Mouse (Mus musculus) spleen, adult 2 months (tissue): ENCODE results near the gene Lcn9.

ENCODE experiments used
- CTCF ChIP-seq: fragments of 200-500 bp; IDR thresholded peaks from 2 replicates; pipeline ENCODE4 v1.5.1; 2011; ENCODE audit warnings: mild to moderate bottlenecking, inconsistent platforms; ENCODE audit not compliant: insufficient read depth, insufficient read length, insufficient replicate concordance; ENCODE audit errors: extremely low read depth
- POLR2A ChIP-seq: fragments of 200-500 bp; IDR thresholded peaks from 2 replicates; pipeline ENCODE4 v1.6.1; 2011; ENCODE audit warnings: low read depth, low read length, inconsistent platforms

DNA sequence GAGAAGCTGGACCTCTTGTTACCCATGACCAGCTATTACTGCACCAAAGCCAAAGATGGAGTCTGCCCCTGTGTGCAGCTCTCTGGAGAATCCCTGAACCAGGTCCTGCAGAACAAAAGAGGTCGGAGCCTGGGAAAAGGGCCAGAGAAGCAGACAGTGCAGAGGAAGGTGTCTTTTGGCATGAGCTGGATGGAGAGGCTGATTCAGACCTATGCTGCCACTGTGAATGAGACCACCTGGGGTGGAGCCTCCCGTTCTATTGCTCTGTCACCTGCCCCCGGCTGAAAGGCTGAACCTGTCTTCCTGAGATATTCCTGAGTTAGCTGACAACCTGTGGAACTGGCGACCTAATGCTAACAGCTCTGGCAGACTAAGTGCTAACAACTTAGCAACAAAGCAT lies 42.0 kb upstream of the Lcn9 start:
- TF ChIP-seq CTCF = no peak
- no peak for TF ChIP-seq POLR2A
